Mouse (Mus musculus) embryonic fibroblast, embryonic 13.5 days (primary cell): Measurements from ENCODE around the gene Galntl5. TPM values are rescaled to one million over a fixed set of nuclear protein-coding genes. Genes with fewer than 3 reads are reported as not detected.
"Not testable (repeated sequence)": the region's sequence is repeated elsewhere in the genome, so short reads cannot be mapped to it uniquely, and the experiment has no call there.

ENCODE experiments used
- H3K27ac ChIP-seq: 2 replicates; pipeline ENCODE4 v1.5.1; 2012; ENCODE audit warnings: low read length, control low read depth, inconsistent platforms; ENCODE audit not compliant: insufficient read depth
- H3K4me1 ChIP-seq: 2 replicates; pipeline ENCODE4 v1.6.1; 2011; ENCODE audit warnings: low read length; ENCODE audit not compliant: control insufficient read depth, insufficient read depth
- H3K4me3 ChIP-seq: 2 replicates; pipeline ENCODE4 v1.5.1; 2011; ENCODE audit warnings: mild to moderate bottlenecking, control low read depth, low read length; ENCODE audit not compliant: insufficient read depth
- CTCF ChIP-seq: IDR thresholded peaks from 2 replicates; pipeline ENCODE4 v1.5.1; 2011; ENCODE audit warnings: mild to moderate bottlenecking, control low read depth, low read length, moderate library complexity, borderline replicate concordance; ENCODE audit not compliant: insufficient read depth
- POLR2A ChIP-seq: IDR thresholded peaks from 2 replicates; pipeline ENCODE4 v1.6.1; 2011; ENCODE audit warnings: low read depth, mild to moderate bottlenecking, control low read depth, low read length, moderate library complexity
- polyA plus RNA-seq: library from polyadenylated mRNA; stranded (reverse); fragments of >200 nt; gene quantifications from 2 replicates; pipeline ENCODE4 v1.2.4, GENCODE M21; 2011; ENCODE audit warnings: low read depth; ENCODE audit not compliant: missing spikeins, insufficient read length

Galntl5 gene
- polyA plus RNA-seq, 1 experiment, result not detected

DNA sequence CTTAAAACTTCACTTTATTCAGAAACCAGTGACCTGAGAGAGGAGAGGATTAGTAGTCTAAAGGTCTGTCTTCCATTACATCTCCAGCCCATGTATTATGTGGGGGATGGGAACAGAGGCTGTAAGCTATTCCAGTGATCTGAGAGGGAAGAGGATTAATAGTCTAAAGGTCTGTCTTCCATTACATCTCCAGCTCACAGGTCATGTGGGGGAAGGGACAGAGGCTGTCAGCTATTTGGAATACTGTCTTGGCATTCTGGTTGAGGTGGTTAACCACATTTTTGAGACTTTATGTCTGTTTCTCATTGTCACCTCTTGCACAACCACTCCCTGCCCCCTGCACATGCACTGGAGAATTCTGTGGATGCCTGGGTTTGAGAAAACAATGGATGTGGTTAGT is 6.5 kb downstream of the Galntl5 start:
- H3K27ac ChIP-seq, result no peak overlapping the region

GRCm38 (mm10) chr5:25188802-25189201 is 7.5 kb downstream of the Galntl5 start:
- H3K27ac ChIP-seq, result no peak overlapping the region
- peaks cover 2% of the 10 kb centered on the region; the same call in 1 of the 2 replicates for H3K4me1 ChIP-seq
- TF ChIP-seq CTCF, result peak; percentile 16; the same call in 1 of the 2 replicates
- no peak for TF ChIP-seq POLR2A
- no peak overlapping the region for H3K4me3 ChIP-seq

More for the DNA sequence above, 6.5 kb downstream of the Galntl5 start:
- no peak for TF ChIP-seq POLR2A
- TF ChIP-seq CTCF, result no peak
- no peak overlapping the region for H3K4me3 ChIP-seq
- H3K4me1 ChIP-seq, result peaks cover 2% of the 10 kb centered on the region; the same call in 1 of the 2 replicates

DNA sequence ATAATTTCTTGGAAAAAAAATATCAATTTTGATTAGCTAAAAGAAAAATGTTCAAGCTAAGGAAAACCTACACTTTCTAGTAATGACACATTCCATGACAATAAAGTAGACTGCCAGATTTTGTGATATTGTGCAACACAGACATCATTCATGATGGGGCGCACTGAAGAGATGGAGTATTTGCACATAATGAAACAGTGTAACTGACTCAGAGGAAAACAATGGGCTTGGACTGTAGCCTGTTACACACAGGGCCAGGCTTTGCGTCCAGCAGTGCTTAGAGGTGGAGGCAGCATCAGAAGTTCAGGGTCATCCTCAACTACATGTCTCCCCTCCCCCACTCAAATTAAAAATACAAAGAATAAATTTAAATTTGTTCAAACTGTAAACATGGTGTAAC is 9.3 kb downstream of the Galntl5 start:
- Histone ChIP-seq H3K4me3 (no peak overlapping the region), H3K27ac (no peak overlapping the region), H3K4me1 (0 out of 2 replicates have a peak, but pooled peaks cover 2% of the 10 kb centered on the region)
- TF ChIP-seq POLR2A (no peak), CTCF (no peak)

DNA sequence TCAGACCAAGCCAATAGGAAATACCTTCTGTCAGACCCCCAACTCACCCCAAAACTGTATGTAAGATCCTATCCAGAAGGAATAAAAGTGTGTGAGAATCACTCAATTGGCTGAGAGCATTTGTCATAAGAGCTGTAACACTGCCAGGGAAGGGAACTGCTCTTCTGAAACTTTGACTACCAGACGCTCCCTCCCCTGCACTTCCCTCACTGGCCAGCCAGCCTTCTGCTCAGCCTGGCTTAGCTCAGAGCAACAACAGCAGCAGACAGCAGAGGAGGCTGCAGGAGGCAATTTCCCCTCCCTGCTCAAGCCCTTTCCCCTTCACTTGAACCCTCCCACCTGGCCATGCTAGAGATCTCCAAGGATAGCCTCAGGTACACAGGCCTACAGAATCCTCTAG is 30.6 kb downstream of the Galntl5 start:
- no peaks in the 10 kb centered on the region for H3K4me1 ChIP-seq
- TF ChIP-seq POLR2A (no peak), CTCF (no peak)
- no peak overlapping the region for H3K27ac ChIP-seq
- H3K4me3 ChIP-seq, result no peak overlapping the region

DNA sequence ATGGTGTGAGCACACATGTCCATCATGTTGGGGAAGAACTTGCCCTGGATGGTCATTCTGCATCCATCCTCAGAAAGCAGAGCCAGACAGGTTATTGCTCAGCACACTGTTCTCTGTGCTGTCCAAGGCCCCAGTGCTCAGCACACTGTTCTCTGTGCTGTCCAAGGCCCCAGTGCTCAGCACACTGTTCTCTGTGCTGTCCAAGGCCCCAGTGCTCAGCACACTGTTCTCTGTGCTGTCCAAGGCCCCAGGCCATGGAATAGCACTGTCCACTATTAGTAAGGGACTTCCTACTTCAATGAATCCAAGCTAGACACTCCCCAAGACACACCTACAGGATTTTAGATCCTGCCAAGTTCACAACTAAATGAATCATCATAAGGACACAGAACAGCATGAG is 32.0 kb downstream of the Galntl5 start:
- not testable (repeated sequence) for H3K4me1 ChIP-seq, H3K4me3 ChIP-seq, H3K27ac ChIP-seq

DNA sequence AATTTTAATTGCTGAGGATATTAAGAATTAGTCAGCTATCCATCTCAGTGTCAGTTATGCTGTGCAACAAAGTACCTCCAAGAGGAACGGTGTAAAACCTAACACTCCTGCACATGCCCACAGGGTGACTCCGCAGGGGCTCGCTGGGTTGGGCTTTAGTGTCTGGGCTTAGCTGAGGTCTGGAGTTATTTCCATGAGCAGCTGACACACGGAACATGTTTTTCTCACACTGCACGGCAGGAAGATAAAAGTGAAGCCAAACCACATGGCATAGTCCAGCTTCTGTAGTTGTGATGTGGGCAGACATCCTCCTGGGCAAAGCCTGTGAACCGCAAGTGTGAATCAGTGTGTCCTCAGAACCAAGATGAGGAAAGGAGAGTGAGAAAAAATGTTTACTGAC is 33.7 kb downstream of the Galntl5 start:
- Histone ChIP-seq H3K4me3 (no peak overlapping the region), H3K4me1 (no peaks in the 10 kb centered on the region), H3K27ac (no peak overlapping the region)
- TF ChIP-seq POLR2A, result no peak
- no peak for TF ChIP-seq CTCF

- Histone ChIP-seq H3K4me3 (peak within 1 kb of the TSS; percentile 71; the same call in 1 of the 2 replicates), H3K27ac (no peak within 1 kb of the TSS), H3K4me1 (no peaks in the 10 kb centered on the region)
- TF ChIP-seq CTCF, result no peak
- TF ChIP-seq POLR2A, result no peak
Measured at GRCm38 (mm10) chr5:25221604-25222003, 40.3 kb downstream of the Galntl5 start, which contains the start of gene Galnt11. Gene Galnt11, plus strand, starts transcription at chr5:25221904.

DNA sequence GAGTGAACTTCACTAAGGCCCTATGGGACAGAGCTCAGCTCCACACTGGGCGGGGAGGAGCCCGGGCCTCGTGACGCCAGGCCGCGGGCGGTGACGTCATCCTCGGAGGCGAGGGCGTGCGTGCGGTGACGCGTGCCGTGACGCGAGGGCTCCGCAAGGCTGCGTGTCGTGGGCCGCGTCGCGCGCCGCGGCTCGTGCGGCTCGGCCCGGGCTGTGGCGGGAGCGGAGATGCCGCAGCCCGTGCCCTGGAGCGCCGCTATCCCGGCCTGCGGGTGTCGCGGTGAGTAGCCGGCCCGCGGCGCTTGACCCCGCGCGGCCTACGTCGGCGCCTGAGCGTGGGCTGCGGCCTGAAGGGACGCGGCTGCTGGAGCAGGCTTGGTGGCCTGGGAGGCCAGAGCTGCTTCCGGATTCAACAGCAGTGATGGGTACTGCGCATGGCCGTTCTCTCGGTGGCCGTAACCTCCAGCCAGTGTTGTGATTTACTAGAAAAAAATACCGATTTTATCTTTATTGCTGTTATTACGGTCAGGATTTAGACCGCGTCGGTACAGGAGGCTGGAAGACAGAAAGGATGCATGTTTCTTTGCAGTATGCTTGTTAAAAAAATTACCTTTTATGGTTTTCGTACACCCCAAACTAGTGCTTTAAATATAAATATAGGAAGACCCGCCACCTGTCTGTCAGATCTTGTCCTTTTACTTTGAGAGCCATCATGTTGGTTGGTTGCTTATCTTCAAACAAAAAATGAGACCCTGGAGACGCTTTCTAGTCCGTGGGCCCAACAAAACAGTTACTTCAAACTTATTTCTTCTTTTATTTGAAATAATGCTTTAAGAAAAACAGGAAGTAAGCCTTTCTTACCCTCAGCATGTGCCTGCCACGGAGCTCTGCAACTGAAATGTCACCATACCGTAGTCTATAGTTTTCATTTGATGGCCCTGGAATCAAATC is 41.8 kb downstream of the Galntl5 start, which contains the start of gene E130116L18Rik:
E130116L18Rik (minus strand) TSS at position 402 of the 951 bp plus-strand sequence.
- H3K4me1 ChIP-seq, result no peaks in the 10 kb centered on the region
- no peak within 1 kb of the TSS for H3K27ac ChIP-seq
- TF ChIP-seq POLR2A (peak; percentile 55; the same call in 1 of the 2 replicates), CTCF (no peak)
- peak within 1 kb of the TSS; percentile 71 for H3K4me3 ChIP-seq

GRCm38 (mm10) chr5:25224377-25224776 is 43.1 kb downstream of the Galntl5 start:
- H3K27ac ChIP-seq, H3K4me3 ChIP-seq, H3K4me1 ChIP-seq: not testable (repeated sequence)

DNA sequence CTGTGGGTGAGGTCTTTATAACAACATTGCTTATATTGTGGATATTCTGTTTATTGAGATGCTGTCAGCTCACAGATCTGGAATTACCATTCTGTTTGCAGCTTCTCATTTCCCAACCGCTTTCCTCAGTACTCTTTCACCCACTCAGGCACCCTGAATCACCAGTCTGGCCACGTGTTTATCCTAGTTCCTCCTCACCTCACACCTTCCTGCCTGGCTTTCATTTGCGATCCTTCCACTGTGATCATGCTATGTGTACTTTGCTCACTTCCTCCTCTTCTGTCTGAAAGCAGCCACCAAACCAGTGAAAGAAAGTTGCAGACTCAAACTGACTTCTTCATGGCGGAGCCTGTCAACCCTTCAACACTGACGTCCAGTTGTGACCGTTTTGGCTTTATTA is 61.8 kb downstream of the Galntl5 start:
- Histone ChIP-seq H3K27ac (no peak overlapping the region), H3K4me1 (no peaks in the 10 kb centered on the region), H3K4me3 (no peak overlapping the region)
- TF ChIP-seq POLR2A (no peak), CTCF (no peak)
